Mouse (Mus musculus) adrenal gland, adult (tissue): ENCODE measurements around the gene Inppl1.

Source experiments
- DNase-seq, 2 experiments: peaks; one replicate each; pipeline ENCODE4 v3.0.0; 2022 to 2023; ENCODE audit warnings: low spot score in 1 of 2; ENCODE audit not compliant: inconsistent age in 2 of 2

Inppl1 gene

GRCm38 (mm10) chr7:101847934-101848333 is 9.9 kb upstream of the Inppl1 start:
- DNase-seq = no peak

DNA sequence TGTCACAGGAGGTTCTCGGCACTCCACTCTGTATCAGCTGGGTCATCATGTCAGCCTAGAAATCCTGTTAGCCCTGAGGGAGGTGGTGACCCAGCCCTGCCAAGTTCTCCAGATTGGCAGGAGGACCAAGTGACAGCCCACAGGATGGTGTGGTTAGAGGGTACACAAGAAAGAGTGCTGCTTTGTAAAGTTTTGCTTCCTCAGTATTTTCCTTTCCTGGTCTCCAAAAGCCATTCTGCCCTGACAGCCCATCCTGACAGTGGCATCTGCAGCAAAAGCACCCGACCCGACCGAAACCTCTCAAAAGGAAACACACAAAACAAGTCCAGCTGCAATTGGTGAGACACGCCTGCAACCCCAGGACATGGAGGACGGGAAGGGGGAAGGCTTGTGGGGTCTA is 6.2 kb upstream of the Inppl1 start:
- DNase-seq = no peak

GRCm38 (mm10) chr7:101837154-101837605 is 849 bp downstream of the Inppl1 start:
- no peak for DNase-seq

DNA sequence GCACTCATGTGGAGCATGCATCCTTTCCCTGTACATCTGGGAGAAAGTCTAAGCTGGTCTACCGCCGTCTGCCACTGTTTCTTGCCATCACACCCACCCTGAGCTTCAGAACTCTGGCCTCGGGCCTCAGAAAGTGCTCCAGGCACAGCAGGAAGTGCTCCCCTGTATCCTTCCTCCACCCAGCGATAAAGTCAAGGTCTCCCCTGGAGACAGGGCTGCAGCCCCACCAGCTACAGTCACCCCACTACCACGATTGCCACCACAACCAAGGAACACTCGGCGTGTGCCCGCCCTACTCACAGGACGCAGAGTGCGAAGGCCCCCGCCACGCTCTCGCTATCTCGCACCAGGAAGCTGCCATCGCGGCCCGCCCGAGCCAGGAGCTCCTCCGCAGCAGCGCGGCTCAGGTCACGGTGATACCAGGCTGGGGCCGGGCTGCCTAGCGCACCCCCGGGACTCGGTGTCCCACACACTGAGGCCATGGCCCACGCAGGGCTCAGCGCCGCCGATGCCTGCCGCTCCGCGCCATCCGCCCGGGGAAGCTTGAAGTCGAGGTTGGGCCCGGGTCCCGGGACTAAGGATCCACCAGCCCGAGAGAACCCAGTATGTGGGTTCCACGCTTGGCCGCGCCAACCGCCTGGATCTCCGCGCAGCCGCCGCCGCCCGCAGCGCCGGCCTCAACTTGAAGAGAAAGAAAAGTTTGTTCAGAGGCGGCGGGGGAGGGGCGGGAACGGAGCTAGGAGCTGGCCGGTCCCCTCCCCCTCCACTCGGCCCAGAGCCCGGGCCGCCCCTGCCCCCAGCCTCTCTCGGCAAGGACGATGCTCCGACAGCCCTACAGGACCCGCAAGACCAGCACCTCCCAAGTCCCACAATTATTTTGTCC is 1.5 kb downstream of the Inppl1 start:
- peak; percentile 66 to 89 for DNase-seq

GRCm38 (mm10) chr7:101835457-101836109 is 2.4 kb downstream of the Inppl1 start:
- peak in 1 of 2 experiments; percentile 62 for DNase-seq

DNA sequence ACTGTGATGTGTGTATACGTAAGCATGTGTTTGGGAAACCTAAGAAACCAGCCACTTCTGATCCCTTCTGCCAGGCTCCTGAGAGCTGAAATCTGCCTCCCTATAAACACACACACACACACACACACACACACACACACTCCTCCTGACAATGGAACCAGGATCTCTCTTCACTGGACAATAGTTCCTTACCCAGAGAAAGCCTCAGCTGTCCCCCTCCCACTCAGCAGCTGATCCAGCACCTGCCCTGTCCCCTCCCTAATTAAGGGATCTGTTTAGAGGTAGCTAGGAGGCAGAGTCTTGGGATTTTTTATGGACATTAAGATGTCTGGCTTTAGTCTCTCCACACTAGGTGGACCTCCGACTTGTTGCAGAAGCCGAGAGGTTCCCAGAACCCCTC is 3.1 kb downstream of the Inppl1 start:
- no peak for DNase-seq

DNA sequence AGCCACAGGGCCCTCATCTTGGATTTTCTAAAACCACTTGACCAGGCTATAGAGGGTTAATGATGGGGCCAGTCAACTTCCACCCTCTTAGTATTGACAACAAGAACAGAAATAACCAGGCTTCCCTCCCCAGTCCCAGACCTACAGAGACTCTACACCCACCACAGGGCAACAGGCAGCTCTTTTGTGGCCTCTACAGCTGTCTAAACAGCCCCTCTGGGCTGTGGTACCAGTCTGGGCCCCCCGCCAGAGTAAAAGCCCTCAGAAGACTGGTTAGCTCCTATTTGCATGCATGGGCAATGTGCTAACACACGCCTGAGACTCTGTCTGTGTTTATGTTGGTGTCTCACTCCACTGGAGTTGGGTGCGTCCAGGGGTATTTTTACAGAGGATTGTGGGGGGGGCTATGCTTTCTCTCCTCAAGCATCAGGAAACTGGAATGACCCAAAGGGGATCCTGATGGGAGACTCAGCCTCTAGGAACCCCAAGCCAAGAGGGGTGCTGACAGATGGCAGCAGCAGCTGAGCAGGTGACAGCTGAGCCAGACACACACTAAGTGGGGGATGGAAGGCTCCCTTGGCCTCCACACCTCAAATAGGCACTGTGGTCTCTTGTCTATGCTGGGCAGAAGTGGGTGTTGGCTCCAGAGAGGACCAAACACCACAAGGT is 4.0 kb downstream of the Inppl1 start:
- DNase-seq = no peak

- DNase-seq = no peak
Observed at GRCm38 (mm10) chr7:101833352-101833751, 4.7 kb downstream of the Inppl1 start.

DNA sequence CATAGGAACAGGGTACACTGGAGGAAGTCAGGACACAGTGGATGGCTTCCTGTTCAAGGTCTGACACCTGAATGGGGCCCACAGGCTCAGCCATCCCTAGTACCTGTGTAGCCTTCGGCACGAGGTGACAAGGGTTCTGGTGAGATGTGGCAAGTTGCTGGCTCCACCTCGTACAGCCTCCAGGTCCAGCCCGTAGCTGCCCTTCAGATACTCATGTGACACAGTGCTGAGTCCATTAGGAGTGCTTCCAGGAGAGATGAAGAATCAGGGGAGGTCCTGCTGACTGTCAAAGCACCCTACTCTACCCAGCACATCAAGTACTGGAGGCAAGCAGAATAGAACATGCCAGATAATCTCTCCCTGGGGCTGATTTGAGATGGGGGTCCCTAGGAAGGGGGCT is 5.7 kb downstream of the Inppl1 start:
- DNase-seq = no peak

- DNase-seq = no peak
Observed at GRCm38 (mm10) chr7:101831437-101831836, 6.6 kb downstream of the Inppl1 start.

DNA sequence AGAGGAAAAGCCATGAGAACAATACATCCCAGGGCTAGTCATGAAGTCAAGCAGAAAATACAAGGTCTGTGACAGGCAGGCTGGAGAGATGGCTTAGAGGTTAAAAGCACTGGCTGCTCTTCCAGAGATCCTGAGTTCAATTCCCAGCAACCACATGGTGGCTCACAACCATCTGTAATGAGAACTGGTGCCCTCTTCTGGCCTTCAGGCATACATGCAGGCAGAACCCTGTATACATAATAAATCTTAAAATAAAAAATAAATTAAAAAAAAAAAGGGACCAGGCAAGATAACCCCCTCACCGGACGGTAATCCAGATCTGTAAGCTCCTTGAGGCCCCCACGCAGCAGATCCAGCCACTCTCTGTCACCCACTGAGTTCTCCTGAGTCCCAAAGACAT is 7.7 kb downstream of the Inppl1 start:
- no peak for DNase-seq

GRCm38 (mm10) chr7:101823758-101824630 is 14.0 kb downstream of the Inppl1 start:
- peak in 1 of 2 experiments; percentile 62 for DNase-seq

GRCm38 (mm10) chr7:101822836-101823757 is 14.9 kb downstream of the Inppl1 start:
- DNase-seq = peak; percentile 72 to 86

GRCm38 (mm10) chr7:101821571-101822501 is 16.2 kb downstream of the Inppl1 start:
- DNase-seq = peak; percentile 57 to 86

DNA sequence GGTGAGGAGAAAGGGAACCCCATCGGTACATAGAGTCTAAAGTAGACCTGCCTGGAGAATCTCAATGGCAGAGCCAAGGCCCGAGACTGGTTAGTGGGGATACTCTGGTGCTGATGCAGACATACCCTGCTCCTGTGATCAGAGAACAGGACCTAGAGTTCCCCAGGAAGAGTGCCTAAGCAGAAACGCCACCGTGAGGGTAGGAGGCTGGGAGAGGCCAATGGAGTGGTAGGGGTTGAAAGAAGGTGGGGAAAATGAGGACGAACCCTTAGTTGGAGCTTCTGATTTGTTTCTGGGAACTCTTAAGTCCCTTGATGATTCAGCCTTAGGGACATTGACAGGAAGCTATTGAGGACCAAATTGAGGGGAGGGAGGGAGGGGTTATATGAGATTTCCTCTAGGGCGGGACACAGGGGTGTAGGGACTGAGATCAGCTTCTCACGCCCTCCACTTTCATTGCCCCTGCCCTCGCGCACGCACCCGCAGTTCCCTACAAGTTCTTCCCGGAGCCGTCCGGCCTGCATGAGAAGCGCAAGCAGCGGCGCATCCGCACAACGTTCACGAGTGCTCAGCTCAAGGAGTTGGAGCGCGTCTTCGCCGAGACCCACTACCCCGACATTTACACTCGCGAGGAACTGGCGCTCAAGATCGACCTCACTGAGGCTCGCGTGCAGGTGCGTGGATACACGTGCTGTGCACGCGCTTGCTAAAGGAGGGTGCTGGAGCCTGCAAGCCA is 17.6 kb downstream of the Inppl1 start:
- DNase-seq = peak; percentile 32 to 57

DNA sequence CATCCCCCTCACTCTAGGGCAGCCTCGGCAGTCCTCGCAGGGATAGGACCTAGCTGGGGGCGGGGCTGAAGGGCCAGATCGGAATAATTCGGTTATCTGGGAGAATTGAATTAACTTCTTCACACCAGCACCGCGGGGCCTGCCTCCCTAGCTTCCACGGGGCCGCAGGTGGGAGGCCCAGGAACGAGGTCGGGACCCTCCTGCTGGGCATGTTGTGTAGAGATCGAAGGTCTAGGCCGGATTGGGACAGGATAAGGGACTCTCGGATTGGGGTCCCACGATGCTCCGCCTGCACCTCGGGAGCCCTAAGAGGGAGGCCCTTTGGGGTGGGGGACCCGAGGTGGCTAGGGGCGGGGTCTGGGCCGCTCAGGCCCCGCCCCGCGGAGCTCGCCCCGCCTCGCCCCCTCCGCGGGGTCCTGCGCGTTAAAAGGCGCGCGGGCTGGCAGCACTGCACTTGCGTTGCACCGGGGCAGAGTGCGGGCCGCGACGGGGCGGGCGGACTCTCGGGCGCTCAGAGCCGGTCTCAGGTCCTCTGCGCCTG is 20.1 kb downstream of the Inppl1 start, which contains the start of gene Phox2a:
TSS of gene Phox2a (plus strand) at position 453 of the 541 bp plus-strand sequence.
- DNase-seq = peak; percentile 62 to 76

DNA sequence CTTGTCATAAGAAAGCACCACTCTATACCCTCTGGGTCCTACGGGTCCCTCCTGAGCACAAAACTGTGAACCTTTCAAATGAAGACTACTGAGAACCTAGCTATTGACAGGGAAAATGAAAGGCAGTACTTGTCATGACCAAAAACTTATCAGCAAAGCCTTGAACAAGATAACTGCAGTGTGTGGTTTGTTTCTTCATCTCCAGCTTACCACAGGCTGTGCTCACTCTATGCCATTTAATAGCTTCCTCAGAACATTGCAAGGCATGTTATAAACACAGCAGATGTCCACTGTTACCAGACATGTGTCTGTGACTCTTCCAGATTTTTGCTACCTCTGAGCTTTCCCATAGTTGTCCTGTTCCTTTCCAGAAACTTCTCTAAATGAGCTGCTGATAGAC is 61.0 kb downstream of the Inppl1 start:
- no peak for DNase-seq
